Mouse (Mus musculus) CH12.LX (cell line): Measurements from ENCODE around the gene Dab2. TPM values are rescaled to one million over a fixed set of nuclear protein-coding genes. Genes with fewer than 3 reads are reported as not detected.

ENCODE experiments used
- DNase-seq: peaks from one replicate; pipeline ENCODE4 v3.0.0-alpha.2; 2013; ENCODE audit errors: extremely low read depth
- H3K27ac ChIP-seq: 2 replicates; pipeline ENCODE4 v1.5.1; 2012; ENCODE audit warnings: low read depth, mild to moderate bottlenecking, control low read depth, moderate library complexity; ENCODE audit not compliant: insufficient read depth
- H3K27me3 ChIP-seq: replicated peaks from 2 replicates; pipeline ENCODE3; 2012; ENCODE audit warnings: inconsistent platforms
- H3K36me3 ChIP-seq, 2 experiments: replicated peaks in 1 of 2; 2 replicates each; pipeline versions ENCODE3 to v1.6.1; 2012; ENCODE audit warnings: inconsistent platforms in 1 of 2, low read length in 1 of 2, mild to moderate bottlenecking in 1 of 2, mixed read lengths in 1 of 2, moderate library complexity in 1 of 2; ENCODE audit not compliant: control insufficient read depth in 1 of 2, insufficient read depth in 1 of 2
- H3K4me1 ChIP-seq, 2 experiments: 2 replicates each; pipeline ENCODE4 v1.6.1; 2012; ENCODE audit warnings: inconsistent platforms in 1 of 2, moderate library complexity in 1 of 2; ENCODE audit not compliant: insufficient read depth in 2 of 2, control insufficient read depth in 1 of 2
- H3K4me2 ChIP-seq: 2 replicates; pipeline ENCODE4 v1.6.1; 2012; ENCODE audit warnings: low read depth, mild to moderate bottlenecking, control low read depth; ENCODE audit not compliant: poor library complexity, insufficient read depth, severe bottlenecking
- H3K4me3 ChIP-seq, 3 experiments: fragments of 150-350 bp in 1 of 3; sonication (generic) in 1 of 3; replicated peaks in 1 of 3; 2 replicates each; pipeline versions ENCODE3 to v1.5.1; 2011 to 2012; ENCODE audit warnings: low read depth in 2 of 3, low read length in 2 of 3, mild to moderate bottlenecking in 2 of 3, moderate library complexity in 2 of 3, control low read depth in 1 of 3, improper control_type of control experiment in 1 of 3, inconsistent platforms in 1 of 3, mixed read lengths in 1 of 3; ENCODE audit not compliant: poor library complexity in 1 of 3
- H3K79me2 ChIP-seq: replicated peaks from 2 replicates; pipeline ENCODE4 v1.6.1; 2012; ENCODE audit warnings: mild to moderate bottlenecking, moderate library complexity; ENCODE audit not compliant: control insufficient read depth, poor library complexity, insufficient read depth, severe bottlenecking; ENCODE audit errors: extremely low read depth
- H3K9ac ChIP-seq: 2 replicates; pipeline ENCODE4 v1.6.1; 2012; ENCODE audit warnings: low read depth, mild to moderate bottlenecking, control low read depth, moderate library complexity; ENCODE audit not compliant: insufficient read depth
- H3K9me3 ChIP-seq: replicated peaks from 2 replicates; pipeline ENCODE3; 2012; ENCODE audit warnings: low read length, inconsistent platforms, mixed read lengths
- CHD2 ChIP-seq: IDR thresholded peaks from 2 replicates; pipeline ENCODE4 v1.6.1; 2011; ENCODE audit warnings: low read length, improper control_type of control experiment
- ELF1 ChIP-seq: IDR thresholded peaks from 2 replicates; pipeline ENCODE4 v1.6.1; 2014; ENCODE audit warnings: low read depth, mild to moderate bottlenecking, inconsistent platforms, low read length, improper control_type of control experiment
- MAX ChIP-seq: IDR thresholded peaks from 2 replicates; pipeline ENCODE4 v1.6.1; 2011; ENCODE audit warnings: low read length, improper control_type of control experiment
- MAZ ChIP-seq: IDR thresholded peaks from 2 replicates; pipeline ENCODE4 v1.6.1; 2012; ENCODE audit warnings: low read depth, mild to moderate bottlenecking, inconsistent platforms, low read length, improper control_type of control experiment, moderate library complexity
- MEF2A ChIP-seq: IDR thresholded peaks from 2 replicates; pipeline ENCODE4 v1.6.1; 2014; ENCODE audit warnings: low read depth, mild to moderate bottlenecking, inconsistent platforms, low read length, improper control_type of control experiment, borderline replicate concordance
- NRF1 ChIP-seq: IDR thresholded peaks from 2 replicates; pipeline ENCODE4 v1.6.1; 2014; ENCODE audit warnings: low read depth, mild to moderate bottlenecking, inconsistent platforms, low read length, improper control_type of control experiment, moderate library complexity
- PAX5 ChIP-seq: IDR thresholded peaks from 2 replicates; pipeline ENCODE4 v1.6.1; 2012; ENCODE audit warnings: low read length, inconsistent platforms, mixed read lengths
- POLR2A ChIP-seq: IDR thresholded peaks from 2 replicates; pipeline ENCODE4 v1.6.1; 2011; ENCODE audit warnings: low read depth, mild to moderate bottlenecking, improper control_type of control experiment, low read length
- TBP ChIP-seq: conservative IDR thresholded peaks from 2 replicates; pipeline ENCODE4 v1.6.1; 2011; ENCODE audit warnings: low read depth, low read length, improper control_type of control experiment
- TCF12 ChIP-seq: IDR thresholded peaks from 2 replicates; pipeline ENCODE4 v1.6.1; 2014; ENCODE audit warnings: low read depth, mild to moderate bottlenecking, inconsistent platforms, low read length, improper control_type of control experiment
- USF1 ChIP-seq: IDR thresholded peaks from 2 replicates; pipeline ENCODE4 v1.6.1; 2014; ENCODE audit warnings: low read depth, mild to moderate bottlenecking, inconsistent platforms, low read length, improper control_type of control experiment
- USF2 ChIP-seq: conservative IDR thresholded peaks from 2 replicates; pipeline ENCODE4 v1.6.1; 2011; ENCODE audit warnings: low read depth, low read length, improper control_type of control experiment
- ZMIZ1 ChIP-seq: IDR thresholded peaks from 2 replicates; pipeline ENCODE4 v1.6.1; 2012; ENCODE audit warnings: low read depth, mild to moderate bottlenecking, inconsistent platforms, low read length, improper control_type of control experiment
- ZNF384 ChIP-seq: IDR thresholded peaks from 2 replicates; pipeline ENCODE4 v1.6.1; 2012; ENCODE audit warnings: low read depth, low read length, improper control_type of control experiment, inconsistent platforms
- dilution Hi-C: fragments of 300-500 bp; cut with MboI; formaldehyde crosslinking; loops from 2 replicates; pipeline ENCODE4 v1.14.3; 2020; ENCODE audit warnings: low sequenced_read_pairs; ENCODE audit not compliant: extremely low pct_unique_long_range_greater_than_20kb, extremely low pct_ligation_motif_present
- in situ Hi-C: fragments of 300-500 bp; cut with MboI; formaldehyde crosslinking; loops from 3 replicates; pipeline ENCODE4 v1.14.3; 2019; ENCODE audit warnings: low sequenced_read_pairs, low pct_ligation_motif_present, low pct_unique_long_range_greater_than_20kb, mixed read lengths
- polyA plus RNA-seq: library from polyadenylated mRNA; unstranded; fragments of >175 nt; gene quantifications from 2 replicates; pipeline ENCODE4 v1.2.1, GENCODE M21; 2012; ENCODE audit warnings: low read depth; ENCODE audit not compliant: insufficient read length
- total RNA-seq, 2 experiments: library from RNA; depleted of rRNA; stranded (reverse); fragments of 300-350 nt in 1 of 2; fragments of >200 nt in 1 of 2; gene quantifications; 2 replicates each; pipeline ENCODE4 v1.2.3; 2012 to 2014

Gene Dab2
- total and polyA plus RNA-seq, 3 experiments = 0.17 TPM; not detected in 1

DNA sequence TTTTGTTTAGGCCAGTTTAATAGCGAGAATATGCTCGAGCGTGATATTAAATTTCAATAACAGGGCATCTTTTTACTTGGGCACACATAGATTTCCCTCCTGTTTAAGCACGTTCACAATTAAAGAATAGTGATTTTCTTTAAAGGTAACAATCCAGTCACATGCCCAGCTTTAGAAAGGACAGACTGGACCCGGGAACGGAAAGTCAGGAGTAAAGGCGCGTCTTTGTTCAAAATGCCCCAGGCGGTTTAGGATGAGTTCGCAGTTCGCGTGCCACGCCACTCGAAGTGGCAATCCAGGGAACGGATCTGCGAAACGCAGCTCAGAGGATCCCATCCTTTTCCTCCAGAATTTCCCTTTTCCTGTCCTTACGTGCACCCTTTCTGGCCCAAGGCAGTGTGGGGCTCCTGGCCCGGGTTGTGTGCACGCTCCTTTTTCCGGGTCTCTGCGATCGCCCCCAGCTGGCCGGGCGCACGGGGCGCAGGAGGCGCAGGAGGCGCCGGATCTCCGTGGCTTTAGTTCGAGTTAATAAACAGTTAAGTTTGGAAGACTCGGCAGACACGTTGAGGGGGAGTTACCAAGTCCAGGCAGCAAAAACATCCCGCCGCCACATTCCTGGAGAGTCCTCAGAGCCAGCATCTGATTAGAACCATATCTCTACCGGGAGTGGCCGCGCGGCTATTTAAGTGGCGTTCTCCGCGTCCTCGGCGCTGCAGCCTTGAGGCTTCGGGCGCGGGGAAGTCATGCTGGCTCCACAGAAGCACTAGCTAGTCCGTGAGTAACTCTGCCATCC is 86.8 kb downstream of the Dab2 start:
- Histone ChIP-seq H3K79me2 (no peaks in the 10 kb centered on the region), H3K9ac (no peak overlapping the region), H3K9me3 (no peaks in the 10 kb centered on the region), H3K4me3 (no peak overlapping the region), H3K36me3 (no peaks in the 10 kb centered on the region), H3K4me2 (no peak overlapping the region), H3K4me1 (no peaks in the 10 kb centered on the region), H3K27ac (no peak overlapping the region), H3K27me3 (no peaks in the 10 kb centered on the region)
- TF ChIP-seq USF2 (no peak), TCF12 (no peak), MEF2A (no peak)
- in situ Hi-C loops (no loop called here), dilution Hi-C loops (no loop called here)
- DNase-seq = no peak

DNA sequence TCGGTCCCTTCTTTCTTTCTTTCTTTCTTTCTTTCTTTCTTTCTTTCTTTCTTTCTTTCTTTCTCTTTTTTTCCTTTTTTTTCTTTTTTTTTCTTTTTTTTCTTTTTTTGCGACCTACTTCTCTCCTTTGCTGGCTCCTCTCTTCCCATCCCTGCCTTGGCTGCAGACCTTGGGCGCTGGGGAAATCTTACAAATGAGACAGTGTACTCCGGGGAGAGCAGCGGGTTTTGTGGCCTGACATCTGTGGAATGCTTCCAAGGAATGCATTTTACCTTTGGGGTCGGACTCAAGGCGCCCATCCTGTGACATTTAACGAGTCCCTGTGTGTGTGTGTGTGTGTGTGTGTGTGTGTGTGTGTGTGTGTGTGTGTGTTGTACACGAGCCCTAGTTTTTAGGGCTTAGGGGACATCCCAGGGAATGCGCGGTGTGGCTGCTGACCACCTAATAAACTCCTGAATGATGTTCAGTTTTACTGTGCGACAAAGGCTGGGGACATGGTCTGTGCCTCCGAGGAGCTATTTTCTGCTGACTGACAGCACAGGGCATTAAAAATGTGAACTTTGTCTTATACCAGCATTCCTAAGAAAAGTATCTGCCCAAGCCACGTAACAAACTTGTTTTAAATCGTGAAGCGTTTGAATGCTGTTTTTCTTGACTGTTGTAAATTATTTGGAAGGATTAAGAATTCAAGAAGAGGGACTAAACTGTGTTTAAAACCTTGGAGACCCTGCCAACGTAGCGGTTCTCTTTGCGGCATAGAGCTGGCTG is 87.6 kb downstream of the Dab2 start:
- H3K9me3 ChIP-seq = no peaks in the 10 kb centered on the region
- H3K9ac ChIP-seq = no peak overlapping the region
- no peak overlapping the region for H3K4me2 ChIP-seq
- dilution Hi-C loops (no loop called here), in situ Hi-C loops (no loop called here)
- TF ChIP-seq USF2 = no peak
- no peak for TF ChIP-seq USF1
- no peak for TF ChIP-seq ZMIZ1
- TF ChIP-seq MAX = no peak
- TF ChIP-seq MAZ = no peak
- no peak for TF ChIP-seq ELF1
- TF ChIP-seq PAX5 = no peak
- no peak for TF ChIP-seq TBP
- no peak for TF ChIP-seq NRF1
- TF ChIP-seq CHD2 = no peak
- TF ChIP-seq TCF12 = no peak
- no peak for TF ChIP-seq POLR2A
- no peak for TF ChIP-seq ZNF384
- no peaks in the 10 kb centered on the region for H3K36me3 ChIP-seq
- H3K4me3 ChIP-seq = no peak overlapping the region
- no peaks in the 10 kb centered on the region for H3K79me2 ChIP-seq
- no peak overlapping the region for H3K27ac ChIP-seq
- DNase-seq = no peak
- H3K4me1 ChIP-seq = no peaks in the 10 kb centered on the region
- H3K27me3 ChIP-seq = no peaks in the 10 kb centered on the region
